Mouse (Mus musculus): ENCODE measurements around the gene Mst1r.

DNA sequence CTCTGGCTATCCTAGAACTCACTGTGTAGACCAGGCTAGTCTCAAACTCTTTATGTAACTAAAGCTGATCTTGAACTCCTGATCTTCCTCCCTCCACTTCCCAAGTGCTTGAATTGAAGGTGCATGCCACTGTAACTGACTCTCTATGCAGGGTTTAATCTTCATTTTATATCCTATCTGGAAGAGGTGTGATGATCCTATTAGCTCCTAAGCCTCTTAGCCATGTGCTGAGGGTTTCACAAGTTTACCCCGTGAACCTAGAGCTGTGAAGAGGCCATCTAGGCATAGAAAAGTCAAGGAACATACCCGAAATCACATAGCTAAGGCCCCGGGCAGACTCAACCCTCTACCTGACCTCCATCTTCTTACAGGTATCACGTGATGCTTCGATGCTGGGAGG lies 12.8 kb downstream of the Mst1r start:
- TF ChIP-seq POLR2A (IDR thresholded peaks at IDR 0.05; ENCODE audit: insufficient read depth, low read length) (no peak), CTCF (IDR thresholded peaks at IDR 0.05; ENCODE audit: low read depth, low read length) (no peak), EP300 (IDR thresholded peaks at IDR 0.05; ENCODE audit: insufficient read depth, low read depth, low read length) (no peak)

Data from ES-Bruce4 (cell line).